In genomic region chr4:142626503-142627194, GRCm38 (mm10) we compare ENCODE assay signal across 22 mouse cellular contexts.
DNase-seq lines count a peak whose midpoint lies in the region; ATAC-seq and TF ChIP-seq lines count a peak whose summit lies in the region.
"Had no signal": no experiment of that assay in that cellular context is flagged by ENCODE, and none has a peak within 500 bp of the region (broad histone marks: within the 10 kb centered on the region; RNA-seq: fewer than 3 reads in every experiment).

No protein-coding gene starts in this region.

- WGBS in intestine, embryonic 14.5 days: 51% methylated on average over 8 of the region's 8 CpGs
- 66% methylated on average over 8 of the region's 8 CpGs for WGBS in intestine, postnatal 0 days
- 58% methylated on average over 8 of the region's 8 CpGs for WGBS in lung, postnatal 0 days
- WGBS in limb, embryonic 13.5 days: 68% methylated on average over 8 of the region's 8 CpGs
- WGBS in stomach, postnatal 0 days: 37% methylated on average over 8 of the region's 8 CpGs

- no peak overlapping the region for H3K9ac ChIP-seq in intestine, embryonic 14.5 days (ENCODE audit: low read length)
- H3K9ac ChIP-seq in intestine, postnatal 0 days (ENCODE audit: low read depth, low read length): no peak overlapping the region
- no peak overlapping the region for H3K9ac ChIP-seq in lung, postnatal 0 days (replicated peaks; ENCODE audit: low read depth)
- no peak overlapping the region for H3K9ac ChIP-seq in limb, embryonic 13.5 days
- H3K9ac ChIP-seq in stomach, postnatal 0 days (ENCODE audit: low read length): no peak overlapping the region
- H3K9ac ChIP-seq: embryonic facial prominence, embryonic 13.5 days; forebrain, embryonic 15.5 days; midbrain, embryonic 13.5 days; neural tube, embryonic 12.5 days had no signal

- DNase-seq in intestine, embryonic 14.5 days (ENCODE audit: low spot score): no peak
- no peak for DNase-seq in lung, postnatal 0 days (ENCODE audit: low spot score)
- DNase-seq in lung, postnatal 10 days: no peak
- DNase-seq in stomach, postnatal 0 days (ENCODE audit: low spot score): no peak
- no peak for DNase-seq in thymus, postnatal 14 days
- DNase-seq in right cerebral cortex, postnatal 25 days: no peak
- DNase-seq: adrenal gland, postnatal 10 days; cerebellum, adult 9-11 months; gastrocnemius, postnatal 14 days; heart, adult 18-20 months; heart, postnatal 4 days; kidney, adult 9 months; lung, postnatal 14 days; thymus, postnatal 4 days had no signal

- H3K4me1 ChIP-seq in intestine, embryonic 14.5 days (replicated peaks; ENCODE audit: control insufficient read depth, insufficient read depth, low read length): peaks cover 7% of the 10 kb centered on the region; the same call in 1 of the 2 replicates
- no peaks in the 10 kb centered on the region for H3K4me1 ChIP-seq in intestine, postnatal 0 days (replicated peaks; ENCODE audit: control insufficient read depth, insufficient read depth, low read length)
- H3K4me1 ChIP-seq in lung, postnatal 0 days (ENCODE audit: insufficient read depth, low read depth, low read length): no peaks in the 10 kb centered on the region
- peaks cover 12% of the 10 kb centered on the region for H3K4me1 ChIP-seq in limb, embryonic 13.5 days
- H3K4me1 ChIP-seq in stomach, postnatal 0 days (replicated peaks; ENCODE audit: control insufficient read depth, insufficient read depth): no peaks in the 10 kb centered on the region
- H3K4me1 ChIP-seq: forebrain, embryonic 15.5 days had no signal

- H3K27me3 ChIP-seq in intestine, embryonic 14.5 days (replicated peaks; ENCODE audit: control insufficient read depth, insufficient read depth, low read length): no peaks in the 10 kb centered on the region
- no peaks in the 10 kb centered on the region for H3K27me3 ChIP-seq in intestine, postnatal 0 days (replicated peaks; ENCODE audit: control insufficient read depth, insufficient read depth, low read length)
- H3K27me3 ChIP-seq in lung, postnatal 0 days (replicated peaks; ENCODE audit: insufficient read depth, low read length): no peaks in the 10 kb centered on the region
- no peaks in the 10 kb centered on the region for H3K27me3 ChIP-seq in limb, embryonic 13.5 days
- H3K27me3 ChIP-seq in stomach, postnatal 0 days (ENCODE audit: control insufficient read depth, insufficient read depth, low read length): no peaks in the 10 kb centered on the region
- H3K27me3 ChIP-seq: embryonic facial prominence, embryonic 13.5 days; forebrain, embryonic 15.5 days; midbrain, embryonic 13.5 days; neural tube, embryonic 12.5 days had no signal

- H3K9me3 ChIP-seq in intestine, embryonic 14.5 days (ENCODE audit: control insufficient read depth, low read length): no peaks in the 10 kb centered on the region
- H3K9me3 ChIP-seq in intestine, postnatal 0 days (ENCODE audit: control insufficient read depth): no peaks in the 10 kb centered on the region
- no peaks in the 10 kb centered on the region for H3K9me3 ChIP-seq in lung, postnatal 0 days (ENCODE audit: low read length)
- no peaks in the 10 kb centered on the region for H3K9me3 ChIP-seq in limb, embryonic 13.5 days
- no peaks in the 10 kb centered on the region for H3K9me3 ChIP-seq in stomach, postnatal 0 days (ENCODE audit: control insufficient read depth, low read length)
- H3K9me3 ChIP-seq: embryonic facial prominence, embryonic 13.5 days; forebrain, embryonic 15.5 days; midbrain, embryonic 13.5 days; neural tube, embryonic 12.5 days had no signal

- no peak overlapping the region for H3K4me2 ChIP-seq in intestine, embryonic 14.5 days (ENCODE audit: low read length)
- no peak overlapping the region for H3K4me2 ChIP-seq in intestine, postnatal 0 days (replicated peaks; ENCODE audit: low read depth)
- H3K4me2 ChIP-seq in lung, postnatal 0 days (replicated peaks; ENCODE audit: low read depth, low read length): no peak overlapping the region
- H3K4me2 ChIP-seq in limb, embryonic 13.5 days (replicated peaks): no peak overlapping the region
- H3K4me2 ChIP-seq in stomach, postnatal 0 days (replicated peaks; ENCODE audit: low read depth): no peak overlapping the region
- H3K4me2 ChIP-seq: embryonic facial prominence, embryonic 13.5 days; forebrain, embryonic 15.5 days; liver, embryonic 11.5 days; midbrain, embryonic 13.5 days; neural tube, embryonic 12.5 days had no signal

- H3K36me3 ChIP-seq in intestine, embryonic 14.5 days (ENCODE audit: control insufficient read depth, insufficient read depth, low read length): no peaks in the 10 kb centered on the region
- H3K36me3 ChIP-seq in intestine, postnatal 0 days (ENCODE audit: control insufficient read depth, insufficient read depth): no peaks in the 10 kb centered on the region
- no peaks in the 10 kb centered on the region for H3K36me3 ChIP-seq in lung, postnatal 0 days (ENCODE audit: insufficient read depth, low read length)
- H3K36me3 ChIP-seq in limb, embryonic 13.5 days: no peaks in the 10 kb centered on the region
- no peaks in the 10 kb centered on the region for H3K36me3 ChIP-seq in stomach, postnatal 0 days (ENCODE audit: control insufficient read depth, insufficient read depth, low read length)
- H3K36me3 ChIP-seq: embryonic facial prominence, embryonic 13.5 days; forebrain, embryonic 15.5 days; midbrain, embryonic 13.5 days; neural tube, embryonic 12.5 days had no signal

- no peak for TF ChIP-seq CTCF in intestine, postnatal 0 days (IDR thresholded peaks at IDR 0.05; ENCODE audit: low read depth)
- TF ChIP-seq CTCF in lung, postnatal 0 days (IDR thresholded peaks at IDR 0.05): no peak
- TF ChIP-seq CTCF in stomach, postnatal 0 days (IDR thresholded peaks at IDR 0.05; ENCODE audit: low read depth): no peak

- ATAC-seq in intestine, embryonic 14.5 days (replicated peaks; ENCODE audit: low FRiP score, low TSS enrichment, low read depth): peak; percentile 71
- no peak for ATAC-seq in intestine, postnatal 0 days
- ATAC-seq in lung, postnatal 0 days: peak; percentile 28
- peak; percentile 55; the same call in 1 of the 2 replicates for ATAC-seq in limb, embryonic 13.5 days (ENCODE audit: low FRiP score, low read depth)
- ATAC-seq in stomach, postnatal 0 days (ENCODE audit: low FRiP score, low TSS enrichment): peak; percentile 81
- ATAC-seq: forebrain, embryonic 15.5 days; hindbrain, embryonic 16.5 days; midbrain, embryonic 13.5 days had no signal

- no peak for TF ChIP-seq EP300 in lung, postnatal 0 days (IDR thresholded peaks at IDR 0.05)
- TF ChIP-seq EP300 in stomach, postnatal 0 days (optimal IDR thresholded peaks at IDR 0.05): no peak

- no peak overlapping the region for H3K4me3 ChIP-seq in intestine, embryonic 14.5 days (ENCODE audit: low read depth, low read length)
- no peak overlapping the region for H3K4me3 ChIP-seq in intestine, postnatal 0 days (ENCODE audit: low read depth, low read length)
- H3K4me3 ChIP-seq in lung, postnatal 0 days (ENCODE audit: low read depth, low read length): no peak overlapping the region
- H3K4me3 ChIP-seq in limb, embryonic 13.5 days: no peak overlapping the region
- no peak overlapping the region for H3K4me3 ChIP-seq in stomach, postnatal 0 days (ENCODE audit: low read depth, low read length)
- H3K4me3 ChIP-seq: embryonic facial prominence, embryonic 13.5 days; forebrain, embryonic 15.5 days; midbrain, embryonic 13.5 days; neural tube, embryonic 12.5 days had no signal

- no peak overlapping the region for H3K27ac ChIP-seq in intestine, embryonic 14.5 days (ENCODE audit: low read depth)
- no peak overlapping the region for H3K27ac ChIP-seq in intestine, postnatal 0 days (ENCODE audit: low read depth, low read length)
- no peak overlapping the region for H3K27ac ChIP-seq in lung, postnatal 0 days (ENCODE audit: low read length)
- no peak overlapping the region for H3K27ac ChIP-seq in limb, embryonic 13.5 days
- H3K27ac ChIP-seq in stomach, postnatal 0 days (replicated peaks): no peak overlapping the region
- H3K27ac ChIP-seq: embryonic facial prominence, embryonic 13.5 days; forebrain, embryonic 15.5 days; midbrain, embryonic 13.5 days; neural tube, embryonic 12.5 days had no signal
